In the genomic region with DNA sequence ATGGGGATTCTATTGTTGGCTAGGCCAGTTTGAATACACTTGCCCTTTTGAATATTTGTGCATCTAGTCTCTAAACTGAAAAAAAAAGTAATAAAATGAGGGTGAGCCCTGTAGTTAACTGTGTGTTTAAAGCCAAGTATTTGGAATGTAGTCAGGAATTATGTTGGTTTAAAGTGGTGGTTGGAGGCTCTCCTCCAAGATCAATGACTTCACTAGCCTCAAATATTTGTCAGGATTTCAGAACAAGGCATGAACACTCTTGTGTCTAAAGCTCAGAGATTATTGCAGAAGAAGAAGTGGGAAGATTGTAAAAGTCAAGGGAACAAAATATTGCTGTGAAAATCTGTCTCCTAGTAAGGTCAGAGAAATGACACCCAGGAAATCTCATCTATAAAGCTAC, we compare ENCODE assay signal across 27 mouse cellular contexts.
A peak's percentile ranks its signal among the peaks of the same experiment; 100 is the strongest.
DNase-seq lines count a peak whose midpoint lies in the region; ATAC-seq and TF ChIP-seq lines count a peak whose summit lies in the region.
"Had no signal": no experiment of that assay in that cellular context is flagged by ENCODE, and none has a peak within 500 bp of the region (broad histone marks: within the 10 kb centered on the region; RNA-seq: fewer than 3 reads in every experiment).

No protein-coding gene starts in this region.

- H3K27ac ChIP-seq in liver, adult 2 months (replicated peaks; ENCODE audit: insufficient read depth, low read depth, low read length): no peak overlapping the region
- no peak overlapping the region for H3K27ac ChIP-seq in liver, postnatal 0 days (ENCODE audit: low read depth)
- H3K27ac ChIP-seq: embryonic facial prominence, embryonic 13.5 days; embryonic facial prominence, embryonic 15.5 days; forebrain, embryonic 13.5 days; forebrain, embryonic 15.5 days had no signal

- no peak overlapping the region for H3K4me3 ChIP-seq in liver, adult 2 months (ENCODE audit: insufficient read depth, low read depth, low read length)
- H3K4me3 ChIP-seq in liver, postnatal 0 days (ENCODE audit: low read depth, low read length): no peak overlapping the region
- H3K4me3 ChIP-seq: embryonic facial prominence, embryonic 13.5 days; embryonic facial prominence, embryonic 15.5 days; erythroblast, embryonic 14.5 days; forebrain, embryonic 13.5 days; forebrain, embryonic 15.5 days had no signal

- no peak for TF ChIP-seq POLR2A in liver, adult 2 months (IDR thresholded peaks at IDR 0.05; ENCODE audit: extremely low read depth, insufficient read depth, low read length)

- H3K4me2 ChIP-seq in liver, postnatal 0 days (ENCODE audit: low read depth, low read length): no peak overlapping the region
- H3K4me2 ChIP-seq: embryonic facial prominence, embryonic 13.5 days; embryonic facial prominence, embryonic 15.5 days; forebrain, embryonic 13.5 days; forebrain, embryonic 15.5 days had no signal

- no peaks in the 10 kb centered on the region for H3K4me1 ChIP-seq in liver, adult 2 months (ENCODE audit: control insufficient read depth, insufficient read depth, low read length)
- H3K4me1 ChIP-seq in liver, postnatal 0 days (ENCODE audit: insufficient read depth): no peaks in the 10 kb centered on the region
- H3K4me1 ChIP-seq: embryonic facial prominence, embryonic 13.5 days; embryonic facial prominence, embryonic 15.5 days; forebrain, embryonic 13.5 days; forebrain, embryonic 15.5 days had no signal

- TF ChIP-seq EP300 in liver, postnatal 0 days (IDR thresholded peaks at IDR 0.05; ENCODE audit: low read depth): no peak

- H3K36me3 ChIP-seq in liver, adult 2 months (ENCODE audit: control insufficient read depth, insufficient read depth, low read length): no peaks in the 10 kb centered on the region
- no peaks in the 10 kb centered on the region for H3K36me3 ChIP-seq in liver, postnatal 0 days (replicated peaks; ENCODE audit: insufficient read depth, low read length)
- H3K36me3 ChIP-seq: embryonic facial prominence, embryonic 13.5 days; embryonic facial prominence, embryonic 15.5 days; forebrain, embryonic 15.5 days; G1E had no signal

- no peaks in the 10 kb centered on the region for H3K9me3 ChIP-seq in liver, postnatal 0 days (ENCODE audit: low read length)
- H3K9me3 ChIP-seq: embryonic facial prominence, embryonic 13.5 days; embryonic facial prominence, embryonic 15.5 days; forebrain, embryonic 13.5 days; forebrain, embryonic 15.5 days; G1E had no signal

- POLR2A ChIA-PET in Patski (lab: Charles Lee): no interaction called here

- CTCF ChIA-PET in Patski (lab: Charles Lee): interaction anchor here (0.9 kb wide), 1 partner anchor 10 kb away, joined by 3 read pairs; no protein-coding TSS in a partner anchor

- in situ Hi-C loops in Patski (cut with MboI; ENCODE audit: low pct_unique_long_range_greater_than_20kb): no loop called here

- TF ChIP-seq CTCF in liver, adult 2 months (IDR thresholded peaks at IDR 0.05; ENCODE audit: low read depth, low read length): no peak
- TF ChIP-seq CTCF in liver, postnatal 0 days (IDR thresholded peaks at IDR 0.05; ENCODE audit: low read depth): no peak
- TF ChIP-seq CTCF in Patski (IDR thresholded peaks at IDR 0.05): no peak

- peak; percentile 10 for DNase-seq in liver, adult 2 months (ENCODE audit: extremely low read depth, low read depth, low spot score)
- DNase-seq in liver, postnatal 0 days: no peak
- DNase-seq in 3134 (ENCODE audit: extremely low read depth, insufficient read length, low spot score): peak; percentile 63
- peak; percentile 82 for DNase-seq in Muller cell, postnatal 12 days (ENCODE audit: inconsistent ontology term)
- no peak for DNase-seq in Patski (ENCODE audit: low read depth, low spot score)
- DNase-seq in testis, postnatal 14 days (ENCODE audit: low spot score): no peak
- no peak for DNase-seq in cerebellum, postnatal 25 days
- DNase-seq: adrenal gland, adult 2 months; adrenal gland, postnatal 10 days; adrenal gland, postnatal 36 days; B cell, adult 2 months; cerebellum, adult 11-12 months; cerebellum, adult 2 months; cerebellum, adult 9-10 months; cerebellum, postnatal 10 days; cerebellum, postnatal 36 days; embryo, embryonic 11 days; forebrain, postnatal 0 days had no signal

- H3K9ac ChIP-seq in liver, adult 2 months (ENCODE audit: low read depth, low read length): no peak overlapping the region
- no peak overlapping the region for H3K9ac ChIP-seq in liver, postnatal 0 days (replicated peaks)
- H3K9ac ChIP-seq: embryonic facial prominence, embryonic 13.5 days; embryonic facial prominence, embryonic 15.5 days; forebrain, embryonic 13.5 days; forebrain, embryonic 15.5 days; forebrain, postnatal 0 days had no signal

- ATAC-seq in liver, postnatal 0 days: no peak
- peak; percentile 39 for ATAC-seq in Patski
- no peak for ATAC-seq in frontal cortex, adult (ENCODE audit: low TSS enrichment)
- ATAC-seq: CD4-positive, CD25-positive, alpha-beta regulatory T cell, adult 4 months; forebrain, embryonic 13.5 days; forebrain, embryonic 15.5 days; forebrain, postnatal 0 days had no signal

- H3K27me3 ChIP-seq in liver, adult 2 months (ENCODE audit: control insufficient read depth, insufficient read depth, low read length): no peaks in the 10 kb centered on the region
- H3K27me3 ChIP-seq in liver, postnatal 0 days (ENCODE audit: insufficient read depth, low read length): no peaks in the 10 kb centered on the region
- no peaks in the 10 kb centered on the region for H3K27me3 ChIP-seq in Patski
- H3K27me3 ChIP-seq: CH12.LX; embryonic facial prominence, embryonic 13.5 days; embryonic facial prominence, embryonic 15.5 days; forebrain, embryonic 13.5 days; forebrain, embryonic 15.5 days had no signal

- H3K79me2 ChIP-seq in liver, adult 2 months (ENCODE audit: control insufficient read depth, insufficient read depth, low read length): no peaks in the 10 kb centered on the region

Comparison
In these comparisons a context has a peak if more than half of its experiments do, and no peak if none do; other contexts are left out.
1. DNase-seq: peak in liver, adult 2 months (single experiment), 3134 (single experiment) and Muller cell, postnatal 12 days (single experiment); none in liver, postnatal 0 days (single experiment), Patski (single experiment), testis, postnatal 14 days (single experiment) and cerebellum, postnatal 25 days (0 of 2).